Mouse (Mus musculus) monocyte, adult 5-6 weeks (primary cell): ENCODE results near the gene Aoc3. TPM values are rescaled to one million over a fixed set of nuclear protein-coding genes. Genes with fewer than 3 reads are reported as not detected.
"Not testable (repeated sequence)": the region's sequence is repeated elsewhere in the genome, so short reads cannot be mapped to it uniquely, and the experiment has no call there.

Source experiments
- ATAC-seq: fragments of 153-309, 156-312 bp; replicated peaks from 2 replicates; pipeline ENCODE4 v1.8.0; 2017; ENCODE audit warnings: mild to moderate bottlenecking; ENCODE audit not compliant: low TSS enrichment, insufficient number of reproducible peaks, severe bottlenecking, poor library complexity, low FRiP score
- total RNA-seq: library from RNA; stranded (forward); fragments of 200-1000, 200-491, 200-594 nt; gene quantifications from 3 replicates; pipeline ENCODE4 v1.2.3, GENCODE M21; 2017

Aoc3 gene
- total RNA-seq, 1 experiment from 2014 or later, result not detected

DNA sequence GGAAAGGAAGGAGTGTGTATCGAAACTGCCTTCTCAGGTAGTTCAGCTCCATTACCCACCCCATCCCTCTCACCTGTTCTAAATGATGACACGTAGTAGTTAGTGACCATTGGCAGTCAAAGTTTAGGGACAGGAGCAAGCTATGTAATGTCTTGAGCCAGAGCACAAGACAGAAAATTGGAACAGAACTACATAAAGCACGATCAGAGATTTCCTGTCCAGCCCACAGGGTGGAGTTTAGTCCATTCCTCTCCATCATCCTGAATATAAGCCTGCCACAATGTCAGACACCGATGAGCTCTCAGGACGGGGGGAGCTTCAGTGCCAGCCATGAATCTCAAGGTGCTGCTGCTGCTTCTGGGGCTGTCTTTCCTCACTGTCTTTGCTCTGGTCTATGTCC lies 5.6 kb upstream of the Aoc3 start, which contains the start of gene Aoc2:
Gene Aoc2, plus strand, starts transcription at position 301 of the 400 bp plus-strand sequence.
- no peak for ATAC-seq

DNA sequence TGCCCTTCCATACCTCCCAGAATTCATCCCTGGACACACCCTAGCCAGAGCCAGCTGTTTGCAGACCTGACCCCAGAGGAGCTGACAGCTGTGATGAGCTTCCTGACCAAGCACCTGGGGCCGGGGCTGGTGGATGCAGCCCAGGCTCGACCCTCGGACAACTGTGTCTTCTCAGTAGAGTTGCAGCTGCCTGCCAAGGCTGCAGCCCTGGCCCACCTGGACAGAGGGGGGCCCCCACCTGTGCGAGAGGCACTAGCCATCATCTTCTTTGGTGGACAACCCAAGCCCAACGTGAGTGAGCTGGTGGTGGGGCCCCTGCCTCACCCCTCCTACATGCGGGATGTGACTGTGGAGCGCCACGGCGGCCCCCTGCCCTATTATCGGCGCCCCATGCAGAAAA lies 5.2 kb upstream of the Aoc3 start:
- not testable (repeated sequence) for ATAC-seq

- ATAC-seq, result no peak
Measured at GRCm38 (mm10) chr11:101326147-101326546, 4.3 kb upstream of the Aoc3 start.

- no peak for ATAC-seq
Measured at GRCm38 (mm10) chr11:101327311-101327710, 3.1 kb upstream of the Aoc3 start.

GRCm38 (mm10) chr11:101328941-101329635 lies 1.3 kb upstream of the Aoc3 start:
- ATAC-seq, result no peak

DNA sequence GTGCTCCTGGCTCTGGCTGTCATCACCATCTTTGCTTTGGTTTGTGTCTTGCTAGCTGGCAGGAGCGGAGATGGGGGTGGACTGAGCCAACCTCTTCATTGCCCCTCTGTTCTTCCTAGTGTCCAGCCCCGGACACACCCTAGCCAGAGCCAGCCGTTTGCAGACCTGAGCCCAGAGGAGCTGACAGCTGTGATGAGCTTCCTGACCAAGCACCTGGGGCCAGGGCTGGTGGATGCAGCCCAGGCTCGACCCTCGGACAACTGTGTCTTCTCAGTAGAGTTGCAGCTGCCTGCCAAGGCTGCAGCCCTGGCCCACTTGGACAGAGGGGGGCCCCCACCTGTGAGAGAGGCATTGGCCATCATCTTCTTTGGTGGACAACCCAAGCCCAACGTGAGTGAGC lies 556 bp downstream of the Aoc3 start:
- ATAC-seq, result not testable (repeated sequence)

- no peak for ATAC-seq
Measured at GRCm38 (mm10) chr11:101332537-101332936, 2.1 kb downstream of the Aoc3 start.

DNA sequence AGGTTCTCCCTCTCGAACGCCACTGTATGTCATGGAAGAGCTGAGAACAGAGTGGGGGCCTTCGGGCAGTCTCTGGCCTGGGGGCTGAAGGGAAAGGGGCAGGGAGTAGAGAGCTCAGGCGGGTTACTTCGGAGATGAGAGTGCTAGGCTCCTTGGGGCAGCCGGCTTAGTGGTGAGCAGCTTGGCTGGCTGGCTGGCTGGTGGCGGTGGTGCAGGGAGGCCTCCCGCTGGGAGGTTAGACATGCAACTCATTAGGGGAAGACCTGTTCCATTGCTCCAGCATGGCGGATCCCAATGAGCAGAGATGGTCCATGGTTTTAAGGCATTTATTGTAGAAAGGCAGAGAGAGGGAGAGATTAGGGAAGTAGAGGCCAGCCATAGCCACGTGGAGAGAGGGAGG lies 3.6 kb downstream of the Aoc3 start:
- no peak for ATAC-seq

DNA sequence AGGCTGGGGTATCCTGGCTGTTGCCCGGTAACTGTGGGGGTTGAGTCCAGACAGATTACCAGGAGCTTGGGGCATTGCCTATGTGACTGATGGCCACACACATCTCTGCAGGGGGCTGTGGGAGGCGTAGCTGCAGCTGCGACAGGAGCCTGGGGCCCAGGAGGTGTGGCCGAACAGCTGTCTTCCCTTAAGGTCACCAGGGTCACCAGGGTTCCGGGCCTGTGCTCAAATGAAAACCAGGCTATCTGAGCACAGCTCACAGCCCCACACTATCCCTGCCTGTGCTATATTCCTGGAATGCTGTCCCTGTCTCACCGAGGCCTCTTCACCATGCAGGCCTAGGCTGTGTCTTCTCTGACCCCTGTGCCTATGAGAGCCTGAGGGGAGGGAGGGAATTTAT lies 4.1 kb downstream of the Aoc3 start:
- ATAC-seq, result no peak

GRCm38 (mm10) chr11:101335685-101336084 lies 5.3 kb downstream of the Aoc3 start:
- ATAC-seq, result no peak

- no peak for ATAC-seq
Measured at GRCm38 (mm10) chr11:101338123-101338760, 7.8 kb downstream of the Aoc3 start.

DNA sequence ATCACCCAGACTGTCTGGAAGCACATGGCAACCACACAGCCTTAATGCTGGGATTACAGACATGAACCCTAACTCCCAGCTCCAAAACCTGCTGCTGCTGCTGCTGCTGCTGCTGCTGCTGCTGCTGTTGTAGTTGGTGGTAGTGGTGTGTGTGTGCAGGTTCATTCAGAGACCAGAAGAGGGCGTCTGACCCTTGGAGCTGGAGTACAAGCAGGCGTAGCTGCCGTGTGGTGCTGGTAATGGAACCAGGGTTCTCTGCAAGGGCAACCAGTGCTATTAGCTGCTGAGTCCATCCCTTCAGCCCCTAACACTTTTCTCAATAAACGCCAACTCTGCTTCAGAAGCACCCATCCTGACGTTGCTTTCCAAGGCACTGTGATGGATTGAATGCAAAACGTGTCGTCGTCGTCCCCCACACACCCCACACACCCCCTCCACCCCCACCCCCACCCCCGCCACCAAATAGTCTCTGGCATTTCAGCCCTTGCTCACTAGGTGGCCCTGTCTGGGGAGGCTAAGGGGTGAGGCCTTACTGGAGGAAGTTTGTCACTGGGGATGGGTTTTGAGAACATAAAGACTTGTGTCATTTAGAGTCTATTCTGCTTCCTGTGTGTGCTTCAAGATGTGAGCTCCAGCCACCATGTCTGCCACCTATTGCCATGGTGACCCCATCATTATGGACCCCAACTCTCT lies 16.8 kb downstream of the Aoc3 start:
- no peak for ATAC-seq

DNA sequence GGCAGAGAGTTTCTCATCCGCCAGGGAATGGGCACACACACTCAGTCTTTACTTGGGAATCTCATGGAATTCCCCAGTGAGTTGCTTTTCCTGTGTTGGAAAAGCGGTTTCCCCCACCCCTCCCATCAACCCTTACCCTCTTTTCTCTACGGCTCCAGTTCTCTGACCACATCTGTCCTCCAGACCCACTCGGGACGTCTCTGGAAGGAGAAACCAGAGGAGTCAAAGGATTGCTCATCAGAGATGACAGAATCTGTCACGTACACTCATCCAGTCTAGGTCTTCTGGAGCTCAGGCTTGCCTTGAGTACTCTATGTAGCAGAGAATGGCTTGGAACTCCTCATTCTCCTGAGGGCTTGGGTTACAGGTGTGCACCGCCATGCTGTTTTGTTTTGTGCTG lies 18.4 kb downstream of the Aoc3 start:
- ATAC-seq, result no peak

DNA sequence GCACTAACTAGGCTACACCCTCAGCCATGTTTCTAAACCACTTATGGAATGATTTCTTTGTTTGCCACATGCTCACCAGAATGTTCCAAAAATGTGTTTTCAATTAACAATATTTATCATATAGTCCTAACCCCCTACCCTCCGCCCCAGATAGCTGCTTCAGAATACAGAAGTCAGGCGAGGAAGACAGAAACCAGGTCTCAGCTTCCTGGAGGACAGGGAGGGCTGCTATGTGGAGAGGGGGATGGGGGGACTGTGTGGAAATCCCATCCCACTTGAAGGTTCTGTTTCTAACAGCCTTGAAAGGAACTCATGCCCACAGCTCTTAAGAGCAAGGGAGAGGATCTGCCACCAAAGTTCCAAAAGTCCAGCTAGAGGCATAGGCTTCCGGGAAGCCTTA lies 18.8 kb downstream of the Aoc3 start:
- no peak for ATAC-seq

GRCm38 (mm10) chr11:101351100-101351720 lies 20.8 kb downstream of the Aoc3 start:
- no peak for ATAC-seq

GRCm38 (mm10) chr11:101351721-101352111 lies 21.3 kb downstream of the Aoc3 start:
- no peak for ATAC-seq

- no peak for ATAC-seq
Measured at GRCm38 (mm10) chr11:101353436-101353835, 23.0 kb downstream of the Aoc3 start.

DNA sequence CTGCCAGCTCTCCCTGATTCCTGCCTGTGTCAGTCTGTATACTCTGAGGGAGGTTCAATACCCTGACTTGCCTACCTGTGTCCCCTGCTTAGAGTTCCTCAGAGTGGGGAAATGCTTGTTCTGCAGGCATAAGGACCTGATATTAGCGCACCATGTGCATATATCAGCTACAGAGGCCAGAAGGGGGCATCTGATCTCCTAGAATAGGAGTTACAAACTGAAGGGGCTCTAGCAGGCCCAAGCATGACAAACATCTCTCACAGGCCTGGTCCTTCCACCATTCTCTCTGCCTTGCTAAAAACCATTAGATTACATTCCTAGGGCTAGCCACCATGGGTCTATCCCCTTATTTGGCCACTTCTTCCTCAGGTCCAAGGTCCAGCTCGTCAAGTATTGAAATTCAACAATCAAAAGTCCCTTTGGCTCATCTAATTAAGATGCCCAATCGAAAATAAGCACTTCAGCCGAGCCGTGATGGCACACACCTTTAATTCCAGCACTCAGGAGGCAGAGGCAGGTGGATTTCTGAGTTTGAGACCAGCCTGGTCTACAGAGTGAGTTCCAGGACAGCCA lies 24.1 kb downstream of the Aoc3 start:
- ATAC-seq, result no peak

- no peak for ATAC-seq
Measured at GRCm38 (mm10) chr11:101355916-101356315, 25.5 kb downstream of the Aoc3 start.
